Mouse (Mus musculus): Measurements from ENCODE around the gene Myl6b. TPM values are rescaled to one million over a fixed set of nuclear protein-coding genes. Genes with fewer than 3 reads are reported as not detected.

Myl6b gene
- polyA plus RNA-seq, 1 experiment from 2014 or later: 1.4 TPM

Small RNA genes lying within 50 kb of the gene (microRNA-seq; reads per million reads assigned to microRNA genes)
- not detected for gene Mir6916
- gene Mir8105: 1.0 reads per million

Other genes with a start within 250 kb of the Myl6b start
- 1.1 and 1.3 TPM in 2 replicates for gene Apon, start 244.6 kb downstream of the Myl6b start, polyA plus RNA-seq (2015; fragmentation: Nextera tagmentation; extraction: Ambion mirVana)
- gene Apof, start 230.0 kb downstream of the Myl6b start, polyA plus RNA-seq (2015; fragmentation: Nextera tagmentation; extraction: Ambion mirVana): 147 and 195 TPM in 2 replicates
- gene Stat2, start 228.1 kb downstream of the Myl6b start, polyA plus RNA-seq (2015; fragmentation: Nextera tagmentation; extraction: Ambion mirVana): 6.8 and 8.4 TPM in 2 replicates
- not detected in 2 replicates for gene Il23a, start 199.9 kb downstream of the Myl6b start, polyA plus RNA-seq (2015; fragmentation: Nextera tagmentation; extraction: Ambion mirVana)
- gene Pan2, start 195.3 kb downstream of the Myl6b start, polyA plus RNA-seq (2015; fragmentation: Nextera tagmentation; extraction: Ambion mirVana): 12.9 and 14.3 TPM in 2 replicates
- gene Cnpy2, start 176.2 kb downstream of the Myl6b start, polyA plus RNA-seq (2015; fragmentation: Nextera tagmentation; extraction: Ambion mirVana): 85.8 and 90.0 TPM in 2 replicates
- gene Cs, start 161.0 kb downstream of the Myl6b start, polyA plus RNA-seq (2015; fragmentation: Nextera tagmentation; extraction: Ambion mirVana): 115 and 121 TPM in 2 replicates
- 4.6 and 5.2 TPM in 2 replicates for gene Coq10a, start 129.7 kb downstream of the Myl6b start, polyA plus RNA-seq (2015; fragmentation: Nextera tagmentation; extraction: Ambion mirVana)
- 4.9 and 5.6 TPM in 2 replicates for gene Ankrd52, start 121.6 kb downstream of the Myl6b start, polyA plus RNA-seq (2015; fragmentation: Nextera tagmentation; extraction: Ambion mirVana)
- gene Slc39a5, start 97.5 kb downstream of the Myl6b start, polyA plus RNA-seq (2015; fragmentation: Nextera tagmentation; extraction: Ambion mirVana): 69.9 and 90.8 TPM in 2 replicates
- 35.3 and 37.5 TPM in 2 replicates for gene Nabp2, start 87.2 kb downstream of the Myl6b start, polyA plus RNA-seq (2015; fragmentation: Nextera tagmentation; extraction: Ambion mirVana)
- 8.5 and 9.6 TPM in 2 replicates for gene Rnf41, start 87.0 kb downstream of the Myl6b start, polyA plus RNA-seq (2015; fragmentation: Nextera tagmentation; extraction: Ambion mirVana)
- gene Smarcc2, start 39.4 kb downstream of the Myl6b start, polyA plus RNA-seq (2015; fragmentation: Nextera tagmentation; extraction: Ambion mirVana): 23.5 and 23.6 TPM in 2 replicates
- gene Myl6, start 4.5 kb downstream of the Myl6b start, polyA plus RNA-seq (2015; fragmentation: Nextera tagmentation; extraction: Ambion mirVana): 483 and 484 TPM in 2 replicates
- 11.8 and 12.6 TPM in 2 replicates for gene Esyt1, start 27.2 kb upstream of the Myl6b start, polyA plus RNA-seq (2015; fragmentation: Nextera tagmentation; extraction: Ambion mirVana)
- 4.9 and 5.8 TPM in 2 replicates for gene Zc3h10, start 49.1 kb upstream of the Myl6b start, polyA plus RNA-seq (2015; fragmentation: Nextera tagmentation; extraction: Ambion mirVana)
- 1,944 and 2,155 TPM in 2 replicates for gene Rpl41, start 50.6 kb upstream of the Myl6b start, polyA plus RNA-seq (2015; fragmentation: Nextera tagmentation; extraction: Ambion mirVana)
- 118 and 119 TPM in 2 replicates for gene Pa2g4, start 67.3 kb upstream of the Myl6b start, polyA plus RNA-seq (2015; fragmentation: Nextera tagmentation; extraction: Ambion mirVana)
- 3.1 and 3.6 TPM in 2 replicates for gene Erbb3, start 91.0 kb upstream of the Myl6b start, polyA plus RNA-seq (2015; fragmentation: Nextera tagmentation; extraction: Ambion mirVana)
- 296 and 352 TPM in 2 replicates for gene Rps26, start 128.1 kb upstream of the Myl6b start, polyA plus RNA-seq (2015; fragmentation: Nextera tagmentation; extraction: Ambion mirVana)
- 0.12 TPM in 2 replicates for gene Ikzf4, start 147.3 kb upstream of the Myl6b start, polyA plus RNA-seq (2015; fragmentation: Nextera tagmentation; extraction: Ambion mirVana)
- 14.3 and 14.7 TPM in 2 replicates for gene Suox, start 175.4 kb upstream of the Myl6b start, polyA plus RNA-seq (2015; fragmentation: Nextera tagmentation; extraction: Ambion mirVana)
- gene Rab5b, start 197.6 kb upstream of the Myl6b start, polyA plus RNA-seq (2015; fragmentation: Nextera tagmentation; extraction: Ambion mirVana): 33.5 and 36.7 TPM in 2 replicates
- gene Pmel, start 205.5 kb upstream of the Myl6b start, polyA plus RNA-seq (2015; fragmentation: Nextera tagmentation; extraction: Ambion mirVana): 0.60 and 0.68 TPM in 2 replicates
- 53.7 and 56.6 TPM in 2 replicates for gene Cdk2, start 206.3 kb upstream of the Myl6b start, polyA plus RNA-seq (2015; fragmentation: Nextera tagmentation; extraction: Ambion mirVana)
- gene Dgka, start 246.2 kb upstream of the Myl6b start, polyA plus RNA-seq (2015; fragmentation: Nextera tagmentation; extraction: Ambion mirVana): 2.4 and 3.0 TPM in 2 replicates
- 13.3 and 14.8 TPM in 2 replicates for gene Pym1, start 249.2 kb upstream of the Myl6b start, polyA plus RNA-seq (2015; fragmentation: Nextera tagmentation; extraction: Ambion mirVana)

All from liver, embryonic 15.5 days (tissue).